Mouse (Mus musculus) gastrocnemius, postnatal 10 days (tissue): ENCODE data around the gene Upf3a. TPM values are rescaled to one million over a fixed set of nuclear protein-coding genes. Genes with fewer than 3 reads are reported as not detected.

ENCODE experiments used
- total RNA-seq, 2 experiments: library from RNA; stranded (reverse); gene quantifications; 2 replicates each; pipeline ENCODE4 v1.2.3; 2021

Gene Upf3a
- total RNA-seq, 2 experiments from 2014 or later, result 14.8 to 17.4 TPM

Other genes starting within 250 kb of the Upf3a start
- gene 1700029H14Rik, start 223.2 kb upstream of the Upf3a start, total RNA-seq, result not detected
- 10 to 100 TPM; 20.4 to 34.0 TPM for gene Rasa3, start 108.0 kb upstream of the Upf3a start, total RNA-seq
- not detected for gene Cfap97d2, start 79.7 kb upstream of the Upf3a start, total RNA-seq
- gene Cdc16, start 27.9 kb upstream of the Upf3a start, total RNA-seq, result 10 to 100 TPM; 41.8 to 46.6 TPM
- not detected for gene AF366264, start 52.8 kb downstream of the Upf3a start, total RNA-seq
- gene Champ1, start 84.0 kb downstream of the Upf3a start, total RNA-seq, result 10 to 100 TPM in 1 of 2 experiments, 1 to 10 TPM in 1; 9.8 to 12.3 TPM
- 10 to 100 TPM in 1 of 2 experiments, 1 to 10 TPM in 1; 9.4 to 10.0 TPM for gene Coprs, start 104.7 kb downstream of the Upf3a start, total RNA-seq